Mouse (Mus musculus) liver, embryonic 13.5 days (tissue): ENCODE data around the gene Nid2. TPM values are rescaled to one million over a fixed set of nuclear protein-coding genes. Genes with fewer than 3 reads are reported as not detected.

Source experiments
- ATAC-seq: fragments of 200-750 bp; cut with Nextera tagmentation; 2 replicates; pipeline ENCODE4 v1.8.0; 2017; ENCODE audit warnings: low read depth, mild to moderate bottlenecking, moderate number of reproducible peaks, moderate library complexity
- DNase-seq: peaks from one replicate; pipeline ENCODE4 v3.0.0; 2022
- H3K27ac ChIP-seq: fragments of 300-500 bp; sonication (generic); 2 replicates; pipeline ENCODE4 v1.5.1; 2015; ENCODE audit warnings: moderate library complexity, mild to moderate bottlenecking, inconsistent platforms
- H3K27me3 ChIP-seq: fragments of 300-500 bp; sonication (generic); 2 replicates; pipeline ENCODE4 v1.6.1; 2015; ENCODE audit warnings: mild to moderate bottlenecking, inconsistent platforms
- H3K36me3 ChIP-seq: fragments of 300-500 bp; sonication (generic); 2 replicates; pipeline ENCODE4 v1.6.1; 2015; ENCODE audit warnings: mild to moderate bottlenecking, inconsistent platforms
- H3K4me1 ChIP-seq: fragments of 300-500 bp; sonication (generic); replicated peaks from 2 replicates; pipeline ENCODE4 v1.6.1; 2015; ENCODE audit warnings: inconsistent platforms
- H3K4me2 ChIP-seq: fragments of 300-500 bp; sonication (generic); 2 replicates; pipeline ENCODE4 v1.6.1; 2015; ENCODE audit warnings: inconsistent platforms, mild to moderate bottlenecking, moderate library complexity
- H3K4me3 ChIP-seq: fragments of 300-500 bp; sonication (generic); replicated peaks from 2 replicates; pipeline ENCODE4 v1.5.1; 2015; ENCODE audit warnings: mild to moderate bottlenecking, inconsistent platforms
- H3K9ac ChIP-seq: fragments of 300-500 bp; sonication (generic); 2 replicates; pipeline ENCODE4 v1.6.1; 2015; ENCODE audit warnings: mild to moderate bottlenecking, inconsistent platforms
- H3K9me3 ChIP-seq: fragments of 300-500 bp; sonication (generic); replicated peaks from 2 replicates; pipeline ENCODE4 v1.6.1; 2016; ENCODE audit warnings: inconsistent platforms
- WGBS: fragments of 180-500 bp; shearing (Covaris S2); methylation state at CpG from one replicate; pipeline ENCODE4 v1.1.7; 2015; ENCODE audit not compliant: insufficient replicate concordance; 5-methylcytosine and 5-hydroxymethylcytosine counted together
- polyA plus RNA-seq: library from polyadenylated mRNA; unstranded; fragments of >200 nt; fragmentation: Nextera tagmentation; extraction: Ambion mirVana; gene quantifications from 2 replicates; pipeline ENCODE4 v1.2.1, GENCODE M21; 2015

Nid2 gene
- polyA plus RNA-seq, 1 experiment from 2014 or later = 13.9 TPM

DNA sequence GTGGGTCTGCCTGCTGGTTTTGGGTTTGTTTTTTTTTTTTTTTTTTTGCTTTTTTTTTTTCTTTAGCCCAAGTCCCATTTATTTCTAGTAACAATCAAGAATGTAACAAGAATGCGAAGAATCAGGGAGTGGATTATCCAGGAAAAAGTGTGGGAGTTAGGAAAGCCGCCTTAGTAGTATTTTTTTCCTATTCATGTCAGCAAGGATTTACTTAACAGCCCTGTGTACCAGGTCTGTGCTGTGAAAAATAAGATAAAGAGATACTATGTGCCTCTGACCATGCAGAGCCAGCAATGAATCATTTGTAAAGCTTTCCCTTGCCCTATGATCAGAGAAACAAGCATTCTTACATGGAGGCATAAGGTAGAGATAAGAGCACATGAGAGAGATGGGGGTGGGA lies 4.8 kb upstream of the Nid2 start:
- no peaks in the 10 kb centered on the region for H3K36me3 ChIP-seq
- DNase-seq = no peak

DNA sequence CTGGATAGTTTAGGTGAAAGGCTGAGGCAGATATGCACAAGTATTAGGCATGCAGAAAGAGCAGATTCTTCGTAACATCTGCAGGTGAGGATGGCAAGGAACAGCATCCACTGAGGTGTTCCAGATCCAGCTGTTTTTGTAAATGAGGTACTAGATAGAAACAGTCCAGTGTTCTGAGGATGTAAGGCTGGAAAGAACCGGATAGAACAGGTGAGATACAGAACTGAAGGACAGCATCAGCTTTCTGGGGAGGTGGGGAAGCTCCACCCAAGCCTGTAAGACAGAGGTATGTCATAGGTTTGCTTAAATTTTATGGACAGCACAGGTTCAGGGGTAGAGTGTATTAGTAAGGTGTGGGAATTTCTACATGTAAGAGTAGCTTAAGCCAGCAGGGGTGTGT lies 4.3 kb upstream of the Nid2 start:
- DNase-seq = no peak
- no peak overlapping the region for H3K27ac ChIP-seq
- no peaks in the 10 kb centered on the region for H3K9me3 ChIP-seq
- no peaks in the 10 kb centered on the region for H3K36me3 ChIP-seq
- H3K9ac ChIP-seq = no peak overlapping the region
- H3K4me3 ChIP-seq = no peak overlapping the region
- peaks cover 24% of the 10 kb centered on the region for H3K27me3 ChIP-seq
- 54% methylated on average over 2 of the region's 2 CpGs for WGBS
- no peak for ATAC-seq
- H3K4me2 ChIP-seq = no peak overlapping the region
- peaks cover 16% of the 10 kb centered on the region for H3K4me1 ChIP-seq

More for the DNA sequence above, 4.8 kb upstream of the Nid2 start:
- Histone ChIP-seq H3K27ac (no peak overlapping the region), H3K9me3 (no peaks in the 10 kb centered on the region), H3K27me3 (peaks cover 19% of the 10 kb centered on the region), H3K4me2 (no peak overlapping the region), H3K4me3 (no peak overlapping the region), H3K4me1 (peaks cover 14% of the 10 kb centered on the region), H3K9ac (no peak overlapping the region)
- WGBS = 72% methylated on average over 2 of the region's 2 CpGs
- no peak for ATAC-seq

DNA sequence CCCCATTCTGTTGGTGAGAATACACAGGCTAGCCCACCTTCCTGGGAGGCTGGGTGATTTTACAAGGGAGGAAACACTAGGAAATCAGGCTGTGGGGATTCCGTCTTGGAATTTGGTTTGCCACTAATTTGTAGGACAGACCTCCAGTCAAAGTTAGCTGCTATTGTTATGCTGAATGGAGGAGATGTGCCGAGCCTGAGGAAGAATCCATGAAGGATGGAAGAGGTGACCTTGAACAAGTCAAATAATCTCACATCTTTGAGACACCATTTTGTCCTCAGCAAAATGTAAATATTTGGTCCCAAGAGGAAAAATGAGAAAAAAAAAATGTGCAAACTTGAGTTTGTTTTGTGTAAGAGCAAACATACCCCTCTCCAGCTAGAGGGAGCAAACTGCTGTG lies 1.3 kb upstream of the Nid2 start:
- DNase-seq (no peak), ATAC-seq (no peak)
- H3K36me3 ChIP-seq = no peaks in the 10 kb centered on the region
- peaks cover 45% of the 10 kb centered on the region for H3K27me3 ChIP-seq
- H3K9ac ChIP-seq = no peak overlapping the region
- WGBS = 53% methylated on average over 2 of the region's 2 CpGs
- no peaks in the 10 kb centered on the region for H3K9me3 ChIP-seq
- no peak overlapping the region for H3K27ac ChIP-seq
- no peak overlapping the region for H3K4me3 ChIP-seq
- peaks cover 23% of the 10 kb centered on the region for H3K4me1 ChIP-seq
- H3K4me2 ChIP-seq = no peak overlapping the region

DNA sequence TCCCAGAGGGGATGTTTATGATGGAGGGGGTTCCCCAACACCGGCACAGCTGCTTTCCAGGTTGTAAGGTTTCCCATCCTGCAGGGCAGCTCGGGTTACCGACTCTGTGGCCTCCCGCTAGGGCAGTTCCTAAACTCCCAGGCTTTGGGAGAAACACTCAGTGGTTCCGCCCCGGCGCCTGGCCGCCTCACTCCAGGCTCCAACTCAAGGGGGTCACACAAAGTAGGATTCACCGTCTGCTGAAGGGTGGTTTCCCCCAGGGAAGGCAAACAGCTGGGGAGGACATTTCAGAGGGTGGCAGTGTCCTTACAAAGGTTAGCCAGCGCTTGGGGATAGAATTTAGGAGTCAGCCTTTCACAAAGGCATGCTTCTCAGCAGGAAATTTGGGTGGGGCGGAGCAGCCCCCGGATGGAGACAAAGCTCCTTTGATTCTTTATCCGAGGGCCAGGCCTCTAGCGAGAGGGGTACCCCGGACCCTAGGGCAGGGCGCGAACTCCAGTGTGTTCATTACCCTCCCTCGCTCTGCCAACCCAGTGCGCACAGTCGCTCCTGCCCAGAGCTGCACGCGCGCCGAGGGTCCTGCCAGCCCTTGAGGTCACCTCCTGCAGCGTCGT lies 547 bp upstream of the Nid2 start:
- H3K36me3 ChIP-seq = no peaks in the 10 kb centered on the region
- H3K4me3 ChIP-seq = peak overlapping the region; percentile 60
- H3K9me3 ChIP-seq = no peaks in the 10 kb centered on the region
- H3K9ac ChIP-seq = peak overlapping the region; percentile 58
- peak overlapping the region; percentile 77 for H3K4me2 ChIP-seq
- no peak overlapping the region for H3K27ac ChIP-seq
- peak; percentile 67 for ATAC-seq
- peaks cover 45% of the 10 kb centered on the region for H3K27me3 ChIP-seq
- 7% methylated on average over 26 of the region's 26 CpGs for WGBS
- peaks cover 23% of the 10 kb centered on the region for H3K4me1 ChIP-seq
- no peak for DNase-seq

DNA sequence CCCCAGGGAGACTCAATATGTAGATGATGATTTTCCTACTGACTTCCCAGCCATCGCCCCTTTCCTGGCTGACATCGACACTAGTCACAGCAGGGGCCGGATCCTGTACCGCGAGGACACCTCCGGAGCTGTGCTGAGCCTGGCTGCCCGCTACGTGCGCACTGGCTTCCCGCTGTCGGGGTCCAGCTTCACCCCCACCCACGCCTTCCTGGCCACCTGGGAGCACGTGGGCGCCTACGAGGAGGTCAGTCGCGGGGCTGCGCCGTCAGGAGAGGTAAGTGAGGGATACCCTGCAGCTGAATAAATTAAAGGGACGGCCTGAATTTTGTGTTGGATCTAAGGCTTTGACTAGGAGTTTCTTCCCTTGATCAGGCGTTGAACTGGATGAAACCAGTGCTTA lies 1.2 kb downstream of the Nid2 start:
- DNase-seq (no peak), ATAC-seq (0 out of 2 replicates have a peak, but pooled peaks have one; percentile 13)
- 0 out of 2 replicates have a peak overlapping the region, but pooled peaks have one; percentile 17 for H3K9ac ChIP-seq

DNA sequence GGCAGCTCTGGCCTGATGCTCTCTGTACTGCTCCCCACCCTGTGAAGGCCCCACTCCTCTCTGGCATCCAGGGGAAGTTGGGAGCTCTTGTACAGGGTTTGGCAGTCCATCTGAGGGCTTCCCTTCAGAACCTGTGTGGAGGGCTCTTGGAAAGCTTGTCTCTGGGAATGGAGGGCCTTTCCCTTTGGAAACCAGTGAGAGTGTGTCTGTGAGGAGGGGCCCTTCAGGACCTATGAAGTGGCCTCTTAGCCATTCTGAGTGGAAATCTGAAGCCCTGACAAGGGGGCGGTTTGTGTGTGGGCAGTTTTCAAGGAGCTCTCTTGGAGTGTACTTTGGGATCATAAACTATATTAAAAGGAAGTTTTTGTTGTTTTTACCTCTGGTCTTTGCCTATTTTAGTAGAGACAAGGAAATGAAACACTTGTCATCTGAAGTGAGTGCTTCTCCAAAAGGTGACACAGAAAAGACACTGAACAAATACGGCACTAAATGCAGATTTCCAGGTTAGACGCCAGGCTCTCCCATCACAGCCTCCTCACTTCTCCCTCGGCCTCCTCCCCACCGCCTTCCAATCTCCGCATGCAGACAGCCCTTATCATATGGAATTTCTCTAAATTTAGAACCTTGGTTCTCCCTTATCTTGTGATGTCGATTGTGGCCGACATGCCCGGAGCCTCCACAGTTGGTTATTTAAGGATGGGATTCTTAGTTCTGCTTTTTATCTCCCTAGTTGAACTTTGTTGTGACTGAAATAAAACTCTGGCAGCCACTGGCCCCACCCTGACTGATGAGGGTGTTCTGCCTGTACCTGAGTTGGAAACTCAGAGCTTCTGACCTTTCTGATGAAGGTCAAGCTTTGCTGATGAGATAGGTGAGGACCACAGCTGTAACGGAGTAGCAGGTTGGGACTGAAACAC lies 8.5 kb downstream of the Nid2 start:
- no peak for ATAC-seq
- H3K27ac ChIP-seq = no peak overlapping the region
- no peak for DNase-seq

More for the DNA sequence above, 1.2 kb downstream of the Nid2 start:
- WGBS = 11% methylated on average over 21 of the region's 21 CpGs
- Histone ChIP-seq H3K4me3 (peak overlapping the region; percentile 60), H3K9me3 (no peaks in the 10 kb centered on the region), H3K27ac (no peak overlapping the region), H3K36me3 (no peaks in the 10 kb centered on the region), H3K4me1 (peaks cover 20% of the 10 kb centered on the region), H3K27me3 (peaks cover 45% of the 10 kb centered on the region), H3K4me2 (peak overlapping the region; percentile 77)

DNA sequence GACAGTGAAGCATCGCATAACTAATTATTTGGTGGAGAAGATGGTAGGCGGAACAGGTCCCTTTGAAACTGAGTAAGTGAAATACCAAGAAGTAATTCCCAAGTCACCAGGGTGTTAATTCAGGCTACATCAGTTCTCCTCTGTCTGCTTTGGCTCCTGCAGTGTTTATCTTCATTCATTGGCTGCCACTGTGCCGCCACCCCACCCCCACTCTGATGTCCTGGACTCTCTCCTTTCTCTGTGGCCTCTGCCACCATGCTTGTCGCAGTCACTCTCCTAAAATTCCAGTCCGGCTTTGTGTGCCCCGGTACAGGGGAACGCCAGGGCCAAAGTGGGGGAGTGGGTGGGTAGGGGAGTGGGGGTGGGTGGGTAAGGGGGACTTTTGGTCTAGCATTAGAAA lies 9.7 kb downstream of the Nid2 start:
- no peak overlapping the region for H3K27ac ChIP-seq
- H3K9me3 ChIP-seq = no peaks in the 10 kb centered on the region
- no peak overlapping the region for H3K4me3 ChIP-seq
- 0 out of 2 replicates have a peak, but pooled peaks cover 6% of the 10 kb centered on the region for H3K36me3 ChIP-seq
- H3K9ac ChIP-seq = no peak overlapping the region
- no peak overlapping the region for H3K4me2 ChIP-seq
- no peaks in the 10 kb centered on the region for H3K27me3 ChIP-seq
- peaks cover 58% of the 10 kb centered on the region for H3K4me1 ChIP-seq
- 60% methylated on average over 7 of the region's 7 CpGs for WGBS
- ATAC-seq = no peak
- DNase-seq = no peak

More for the DNA sequence above, 8.5 kb downstream of the Nid2 start:
- Histone ChIP-seq H3K36me3 (no peaks in the 10 kb centered on the region), H3K4me1 (peaks cover 47% of the 10 kb centered on the region), H3K4me3 (no peak overlapping the region), H3K4me2 (no peak overlapping the region), H3K27me3 (no peaks in the 10 kb centered on the region), H3K9ac (no peak overlapping the region), H3K9me3 (no peaks in the 10 kb centered on the region)
- WGBS = 21% methylated on average over 10 of the region's 10 CpGs

DNA sequence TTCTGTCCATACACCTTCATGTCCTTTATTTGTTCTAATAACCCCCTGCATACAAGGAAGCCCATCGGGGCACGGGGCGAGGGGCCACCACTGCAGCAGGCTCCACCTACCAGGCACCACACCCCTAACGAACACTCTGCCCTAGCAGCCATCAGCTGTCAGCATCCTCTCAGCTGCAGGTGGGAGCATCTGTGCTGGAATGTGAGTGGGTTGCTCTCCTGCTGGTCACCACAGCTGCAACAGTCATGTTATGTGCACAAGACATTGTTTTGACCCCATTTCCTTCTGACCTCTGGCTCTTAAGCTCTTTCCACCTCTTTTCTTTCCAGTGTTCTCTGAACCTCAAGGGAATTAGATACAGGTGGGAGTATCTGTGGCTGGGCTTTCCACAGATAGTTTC lies 10.9 kb downstream of the Nid2 start:
- DNase-seq = no peak
- no peak for ATAC-seq
- peaks cover 71% of the 10 kb centered on the region for H3K4me1 ChIP-seq

DNA sequence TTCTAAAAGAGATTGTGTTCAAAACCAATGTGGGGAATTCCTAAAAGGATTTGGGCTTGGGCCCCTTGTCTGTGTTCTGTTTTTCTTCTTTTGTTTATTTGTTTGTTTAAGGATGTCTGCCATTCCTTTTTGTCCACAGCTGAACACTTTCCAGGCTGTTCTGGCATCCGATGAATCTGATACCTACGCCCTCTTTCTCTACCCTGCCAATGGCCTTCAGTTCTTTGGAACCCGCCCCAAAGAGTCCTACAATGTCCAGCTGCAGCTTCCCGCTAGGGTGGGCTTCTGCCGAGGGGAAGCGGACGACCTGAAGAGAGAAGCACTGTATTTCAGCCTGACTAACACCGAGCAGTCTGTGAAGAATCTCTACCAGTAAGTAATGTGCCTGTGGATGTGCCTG lies 12.5 kb downstream of the Nid2 start:
- Histone ChIP-seq H3K27me3 (no peaks in the 10 kb centered on the region), H3K9me3 (no peaks in the 10 kb centered on the region), H3K4me1 (peaks cover 80% of the 10 kb centered on the region), H3K27ac (no peak overlapping the region), H3K4me3 (no peak overlapping the region), H3K4me2 (no peak overlapping the region), H3K9ac (no peak overlapping the region), H3K36me3 (peaks cover 9% of the 10 kb centered on the region; the same call in 1 of the 2 replicates)
- DNase-seq (no peak), ATAC-seq (no peak)
- 64% methylated on average over 8 of the region's 8 CpGs for WGBS

More for the DNA sequence above, 10.9 kb downstream of the Nid2 start:
- no peak overlapping the region for H3K4me3 ChIP-seq
- H3K36me3 ChIP-seq = 0 out of 2 replicates have a peak, but pooled peaks cover 6% of the 10 kb centered on the region
- no peaks in the 10 kb centered on the region for H3K27me3 ChIP-seq
- no peak overlapping the region for H3K27ac ChIP-seq
- H3K9me3 ChIP-seq = no peaks in the 10 kb centered on the region
- 41% methylated on average over 4 of the region's 4 CpGs for WGBS
- H3K9ac ChIP-seq = no peak overlapping the region
- H3K4me2 ChIP-seq = no peak overlapping the region

DNA sequence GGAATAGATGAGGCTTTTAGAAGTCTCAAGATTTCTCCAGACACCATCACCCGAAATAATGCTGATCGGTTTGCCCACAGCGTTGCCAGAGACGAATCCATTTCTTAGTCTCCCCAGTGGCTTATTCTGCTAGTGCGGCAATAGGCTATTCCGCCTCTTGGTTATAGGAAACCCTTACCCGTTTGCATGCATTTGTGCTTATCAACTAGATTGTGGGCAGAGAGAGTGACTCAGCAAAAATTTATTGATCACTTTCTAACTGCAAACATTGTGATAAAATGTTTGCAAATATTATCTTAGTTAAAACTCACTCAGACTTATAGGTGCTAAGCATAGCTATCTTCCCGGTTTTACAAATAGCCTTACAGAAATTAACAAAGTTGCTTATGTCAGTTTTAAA lies 13.3 kb downstream of the Nid2 start:
- Histone ChIP-seq H3K4me2 (no peak overlapping the region), H3K27ac (no peak overlapping the region), H3K36me3 (peaks cover 11% of the 10 kb centered on the region; the same call in 1 of the 2 replicates), H3K9me3 (no peaks in the 10 kb centered on the region), H3K9ac (no peak overlapping the region), H3K4me1 (peaks cover 79% of the 10 kb centered on the region), H3K4me3 (no peak overlapping the region), H3K27me3 (no peaks in the 10 kb centered on the region)
- DNase-seq (no peak), ATAC-seq (peak; percentile 49)
- 30% methylated on average over 8 of the region's 8 CpGs for WGBS

DNA sequence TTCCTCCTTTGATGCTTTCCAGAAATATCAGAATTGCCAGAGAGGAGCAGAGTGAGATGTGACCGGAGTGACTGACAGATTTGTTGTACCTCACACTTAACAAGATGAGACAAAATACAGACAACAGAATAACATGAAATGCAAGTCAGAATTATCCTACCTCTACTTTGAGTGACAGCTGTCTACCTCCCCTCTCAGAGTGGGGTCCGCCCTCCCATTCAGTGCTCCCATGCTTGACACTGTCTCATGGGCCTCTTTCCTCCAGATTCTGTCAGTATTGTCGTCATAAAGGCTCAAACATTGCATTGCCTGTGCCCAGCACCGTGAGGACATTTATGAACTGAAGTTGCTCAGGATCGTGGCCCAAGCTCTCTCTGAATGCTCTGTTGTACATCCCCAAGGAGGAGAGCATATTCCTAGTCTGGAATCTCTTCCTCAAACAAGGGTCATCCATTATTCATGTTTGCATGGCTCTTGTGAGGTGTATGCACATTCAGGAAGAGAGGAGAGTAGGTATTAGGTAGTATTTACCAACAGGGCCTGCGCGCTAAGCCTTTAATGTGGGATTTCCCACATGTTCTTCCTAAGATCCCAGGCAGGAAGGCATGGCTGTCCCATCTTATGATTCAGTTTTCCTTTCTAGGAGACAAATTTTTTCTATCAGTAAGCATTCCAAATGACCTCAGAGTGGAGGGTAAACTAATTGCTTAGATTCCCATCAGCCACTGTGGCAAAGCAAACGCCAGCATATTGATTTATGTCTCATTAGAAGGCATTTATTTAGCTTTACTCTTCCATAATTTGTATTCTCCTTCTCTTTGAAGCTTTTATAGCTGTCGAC lies 14.7 kb downstream of the Nid2 start:
- no peaks in the 10 kb centered on the region for H3K27me3 ChIP-seq
- ATAC-seq (no peak), DNase-seq (no peak)
- peaks cover 11% of the 10 kb centered on the region; the same call in 1 of the 2 replicates for H3K36me3 ChIP-seq
- no peak overlapping the region for H3K4me2 ChIP-seq
- WGBS = 69% methylated on average over 9 of the region's 9 CpGs
- no peak overlapping the region for H3K4me3 ChIP-seq
- H3K27ac ChIP-seq = no peak overlapping the region
- no peak overlapping the region for H3K9ac ChIP-seq
- H3K4me1 ChIP-seq = peaks cover 75% of the 10 kb centered on the region
- H3K9me3 ChIP-seq = no peaks in the 10 kb centered on the region
